ENCODE assay signal across 25 mouse cellular contexts in the genomic region with DNA sequence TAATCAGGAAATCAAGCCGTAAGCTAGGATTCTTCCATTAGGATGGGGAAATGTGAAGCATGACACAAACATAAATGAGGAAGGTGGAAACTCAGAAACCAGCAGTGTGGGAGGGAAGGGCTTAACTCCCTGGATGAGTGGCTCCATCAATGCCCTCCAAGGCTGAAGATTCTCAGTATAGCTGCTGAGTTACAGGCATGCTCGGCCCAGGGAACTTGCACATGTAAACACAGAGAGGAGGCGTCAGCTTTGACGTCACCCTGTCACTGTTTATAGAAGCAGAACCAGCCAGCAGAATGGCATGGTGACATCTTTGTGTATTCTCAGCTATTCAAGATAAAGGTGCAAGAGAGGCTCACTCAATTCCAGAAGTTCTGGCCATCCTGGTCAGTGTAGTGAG. TPM values are rescaled to one million over a fixed set of nuclear protein-coding genes. Genes with fewer than 3 reads are reported as not detected.
"Had no signal": no experiment of that assay in that cellular context is flagged by ENCODE, and none has a peak within 500 bp of the region (broad histone marks: within the 10 kb centered on the region; RNA-seq: fewer than 3 reads in every experiment).

No protein-coding gene starts in this region.

- H3K4me2 ChIP-seq: heart, embryonic 12.5 days; hindbrain, embryonic 13.5 days; hindbrain, embryonic 15.5 days; kidney, embryonic 15.5 days; limb, embryonic 13.5 days; limb, embryonic 15.5 days had no signal

- H3K27me3 ChIP-seq: heart, embryonic 12.5 days; hindbrain, embryonic 13.5 days; hindbrain, embryonic 15.5 days; kidney, embryonic 15.5 days; limb, embryonic 13.5 days; limb, embryonic 15.5 days had no signal

- H3K9ac ChIP-seq: forebrain, postnatal 0 days; heart, embryonic 12.5 days; hindbrain, embryonic 13.5 days; hindbrain, embryonic 15.5 days; kidney, embryonic 15.5 days; limb, embryonic 13.5 days; limb, embryonic 15.5 days had no signal

- H3K4me3 ChIP-seq: heart, embryonic 10.5 days; heart, embryonic 12.5 days; hindbrain, embryonic 13.5 days; hindbrain, embryonic 15.5 days; kidney, embryonic 15.5 days; limb, embryonic 13.5 days; limb, embryonic 15.5 days had no signal

- H3K4me1 ChIP-seq: heart, embryonic 10.5 days; hindbrain, embryonic 13.5 days; hindbrain, embryonic 15.5 days; kidney, embryonic 15.5 days; limb, embryonic 13.5 days; limb, embryonic 15.5 days had no signal

- H3K27ac ChIP-seq: heart, embryonic 10.5 days; hindbrain, embryonic 13.5 days; hindbrain, embryonic 15.5 days; hindbrain, postnatal 0 days; kidney, embryonic 15.5 days; kidney, postnatal 0 days; limb, embryonic 13.5 days; limb, embryonic 15.5 days had no signal

- ATAC-seq: forebrain, postnatal 0 days; hindbrain, postnatal 0 days; intestine, embryonic 16.5 days had no signal

- DNase-seq: forebrain, postnatal 0 days; gastrocnemius, postnatal 14 days; gastrocnemius, postnatal 36 days; heart, adult 18-20 months; heart, postnatal 14 days; heart, postnatal 36 days; kidney, adult 11 months; kidney, adult 2 months; kidney, adult 9 months; kidney, postnatal 14 days; kidney, postnatal 36 days; layer of hippocampus, adult 9-11 months; layer of hippocampus, postnatal 36 days; left cerebral cortex, postnatal 4 days had no signal

- H3K9me3 ChIP-seq: heart, embryonic 10.5 days; heart, embryonic 12.5 days; hindbrain, embryonic 13.5 days; hindbrain, embryonic 15.5 days; kidney, embryonic 15.5 days; limb, embryonic 13.5 days; limb, embryonic 15.5 days had no signal

RNA-seq across cellular contexts. Expression of gene Gm43951, which starts 22.4 kb away (rescaled TPM):
- polyA plus RNA-seq: heart, embryonic 14.5 days had no signal
